Mouse (Mus musculus) embryonic facial prominence, embryonic 12.5 days (tissue): ENCODE measurements at regions not wholly inside any gene's neighbourhood (a gene's known extent, or its start where the extent isn't known, plus 50 kb on each side); places are given as distances from the start of the nearest gene placed in this dataset.

ENCODE experiments used
- ATAC-seq: fragments of 200-750 bp; cut with Nextera tagmentation; 2 replicates; pipeline ENCODE4 v1.8.0; 2017; ENCODE audit not compliant: insufficient number of reproducible peaks, insufficient read depth, low FRiP score, low TSS enrichment
- H3K27ac ChIP-seq: fragments of 300-500 bp; sonication (generic); 2 replicates; pipeline ENCODE4 v1.5.1; 2016; ENCODE audit warnings: mild to moderate bottlenecking
- H3K27me3 ChIP-seq: fragments of 300-500 bp; sonication (generic); 2 replicates; pipeline ENCODE4 v1.6.1; 2016; ENCODE audit warnings: mild to moderate bottlenecking, moderate library complexity
- H3K36me3 ChIP-seq: fragments of 300-500 bp; sonication (generic); 2 replicates; pipeline ENCODE4 v1.6.1; 2016; ENCODE audit warnings: mild to moderate bottlenecking
- H3K4me1 ChIP-seq: fragments of 300-500 bp; sonication (generic); 2 replicates; pipeline ENCODE4 v1.6.1; 2016
- H3K4me2 ChIP-seq: fragments of 300-500 bp; sonication (generic); replicated peaks from 2 replicates; pipeline ENCODE4 v1.6.1; 2016; ENCODE audit warnings: mild to moderate bottlenecking, moderate library complexity
- H3K4me3 ChIP-seq: fragments of 300-500 bp; sonication (generic); 2 replicates; pipeline ENCODE4 v1.5.1; 2016; ENCODE audit warnings: mild to moderate bottlenecking
- H3K9ac ChIP-seq: fragments of 300-500 bp; sonication (generic); 2 replicates; pipeline ENCODE4 v1.6.1; 2016; ENCODE audit warnings: mild to moderate bottlenecking, moderate library complexity
- H3K9me3 ChIP-seq: fragments of 300-500 bp; sonication (generic); 2 replicates; pipeline ENCODE4 v1.6.1; 2016; ENCODE audit warnings: mild to moderate bottlenecking, moderate library complexity
- WGBS: fragments of 180-500 bp; shearing (Covaris S2); methylation state at CpG from one replicate; pipeline ENCODE4 v1.1.7; 2016; 5-methylcytosine and 5-hydroxymethylcytosine counted together

- Histone ChIP-seq H3K4me3 (no peak overlapping the region), H3K27me3 (no peaks in the 10 kb centered on the region), H3K9me3 (no peaks in the 10 kb centered on the region), H3K36me3 (no peaks in the 10 kb centered on the region), H3K4me2 (no peak overlapping the region), H3K27ac (no peak overlapping the region), H3K4me1 (no peaks in the 10 kb centered on the region), H3K9ac (no peak overlapping the region)
- no peak for ATAC-seq
- WGBS = 51% methylated on average over 5 of the region's 5 CpGs
Observed at GRCm38 (mm10) chr15:88491091-88491366, 109.1 kb upstream of the Zdhhc25 start.

- H3K4me3 ChIP-seq = no peak overlapping the region
- H3K4me1 ChIP-seq = no peaks in the 10 kb centered on the region
- H3K9me3 ChIP-seq = no peaks in the 10 kb centered on the region
- no peak for ATAC-seq
- H3K9ac ChIP-seq = no peak overlapping the region
- no peaks in the 10 kb centered on the region for H3K27me3 ChIP-seq
- WGBS = 87% methylated on average over 7 of the region's 7 CpGs
- no peak overlapping the region for H3K4me2 ChIP-seq
- H3K36me3 ChIP-seq = no peaks in the 10 kb centered on the region
- H3K27ac ChIP-seq = no peak overlapping the region
Observed at GRCm38 (mm10) chr15:88497957-88498356, 102.1 kb upstream of the Zdhhc25 start.

GRCm38 (mm10) chr15:88502311-88502710 lies 97.8 kb upstream of the Zdhhc25 start:
- Histone ChIP-seq H3K36me3 (no peaks in the 10 kb centered on the region), H3K27me3 (no peaks in the 10 kb centered on the region), H3K9ac (no peak overlapping the region), H3K9me3 (no peaks in the 10 kb centered on the region), H3K27ac (no peak overlapping the region), H3K4me3 (no peak overlapping the region), H3K4me2 (no peak overlapping the region), H3K4me1 (no peaks in the 10 kb centered on the region)
- WGBS = 95% methylated on average over 2 of the region's 2 CpGs
- no peak for ATAC-seq

GRCm38 (mm10) chr15:88503896-88504295 lies 96.2 kb upstream of the Zdhhc25 start:
- H3K4me3 ChIP-seq = no peak overlapping the region
- no peak overlapping the region for H3K9ac ChIP-seq
- WGBS = 74% methylated on average over 7 of the region's 7 CpGs
- no peaks in the 10 kb centered on the region for H3K36me3 ChIP-seq
- no peaks in the 10 kb centered on the region for H3K9me3 ChIP-seq
- no peak overlapping the region for H3K4me2 ChIP-seq
- no peaks in the 10 kb centered on the region for H3K4me1 ChIP-seq
- no peak for ATAC-seq
- H3K27ac ChIP-seq = no peak overlapping the region
- no peaks in the 10 kb centered on the region for H3K27me3 ChIP-seq

GRCm38 (mm10) chr15:88505491-88506119 lies 94.5 kb upstream of the Zdhhc25 start:
- Histone ChIP-seq H3K4me1 (no peaks in the 10 kb centered on the region), H3K9ac (no peak overlapping the region), H3K4me2 (no peak overlapping the region), H3K27ac (no peak overlapping the region), H3K4me3 (no peak overlapping the region), H3K9me3 (no peaks in the 10 kb centered on the region), H3K36me3 (no peaks in the 10 kb centered on the region), H3K27me3 (no peaks in the 10 kb centered on the region)
- WGBS = 45% methylated on average over 13 of the region's 13 CpGs
- no peak for ATAC-seq

GRCm38 (mm10) chr15:88507886-88508285 lies 92.2 kb upstream of the Zdhhc25 start:
- WGBS = 33% methylated on average over 2 of the region's 2 CpGs
- Histone ChIP-seq H3K27ac (no peak overlapping the region), H3K4me2 (no peak overlapping the region), H3K27me3 (no peaks in the 10 kb centered on the region), H3K4me3 (no peak overlapping the region), H3K36me3 (no peaks in the 10 kb centered on the region), H3K9me3 (no peaks in the 10 kb centered on the region), H3K9ac (no peak overlapping the region), H3K4me1 (no peaks in the 10 kb centered on the region)
- ATAC-seq = no peak

- H3K9ac ChIP-seq = no peak overlapping the region
- 87% methylated on average over 6 of the region's 6 CpGs for WGBS
- H3K27me3 ChIP-seq = no peaks in the 10 kb centered on the region
- ATAC-seq = no peak
- H3K27ac ChIP-seq = no peak overlapping the region
- H3K4me1 ChIP-seq = no peaks in the 10 kb centered on the region
- no peaks in the 10 kb centered on the region for H3K9me3 ChIP-seq
- H3K4me2 ChIP-seq = no peak overlapping the region
- no peak overlapping the region for H3K4me3 ChIP-seq
- H3K36me3 ChIP-seq = no peaks in the 10 kb centered on the region
Observed at GRCm38 (mm10) chr15:88508971-88509370, 91.1 kb upstream of the Zdhhc25 start.

GRCm38 (mm10) chr15:88509626-88510025 lies 90.5 kb upstream of the Zdhhc25 start:
- ATAC-seq = no peak
- WGBS = 86% methylated on average over 2 of the region's 2 CpGs

GRCm38 (mm10) chr15:88514091-88514490 lies 86.0 kb upstream of the Zdhhc25 start:
- H3K9ac ChIP-seq = no peak overlapping the region
- no peak overlapping the region for H3K4me3 ChIP-seq
- H3K36me3 ChIP-seq = no peaks in the 10 kb centered on the region
- no peak for ATAC-seq
- H3K27me3 ChIP-seq = no peaks in the 10 kb centered on the region
- no peak overlapping the region for H3K4me2 ChIP-seq
- WGBS = 93% methylated on average over 5 of the region's 5 CpGs
- H3K4me1 ChIP-seq = no peaks in the 10 kb centered on the region
- H3K27ac ChIP-seq = no peak overlapping the region
- H3K9me3 ChIP-seq = no peaks in the 10 kb centered on the region

More at GRCm38 (mm10) chr15:88509626-88510025, 90.5 kb upstream of the Zdhhc25 start:
- Histone ChIP-seq H3K27me3 (no peaks in the 10 kb centered on the region), H3K4me3 (no peak overlapping the region), H3K9me3 (no peaks in the 10 kb centered on the region), H3K4me1 (no peaks in the 10 kb centered on the region), H3K27ac (no peak overlapping the region), H3K36me3 (no peaks in the 10 kb centered on the region), H3K4me2 (no peak overlapping the region), H3K9ac (no peak overlapping the region)

- WGBS = 77% methylated on average over 1 of the region's 1 CpGs
- Histone ChIP-seq H3K4me1 (no peaks in the 10 kb centered on the region), H3K9ac (no peak overlapping the region)
Observed at GRCm38 (mm10) chr15:88531218-88531617, 68.9 kb upstream of the Zdhhc25 start.

GRCm38 (mm10) chr15:88532008-88532407 lies 68.1 kb upstream of the Zdhhc25 start:
- no peak overlapping the region for H3K27ac ChIP-seq
- ATAC-seq = no peak
- WGBS = 68% methylated on average over 5 of the region's 5 CpGs

More at GRCm38 (mm10) chr15:88531218-88531617, 68.9 kb upstream of the Zdhhc25 start:
- no peak for ATAC-seq
- no peaks in the 10 kb centered on the region for H3K36me3 ChIP-seq
- no peak overlapping the region for H3K27ac ChIP-seq
- H3K4me2 ChIP-seq = no peak overlapping the region
- no peak overlapping the region for H3K4me3 ChIP-seq
- H3K9me3 ChIP-seq = no peaks in the 10 kb centered on the region
- no peaks in the 10 kb centered on the region for H3K27me3 ChIP-seq

GRCm38 (mm10) chr15:88533354-88533753 lies 66.7 kb upstream of the Zdhhc25 start:
- H3K9ac ChIP-seq = no peak overlapping the region
- no peaks in the 10 kb centered on the region for H3K4me1 ChIP-seq
- H3K4me2 ChIP-seq = no peak overlapping the region
- H3K9me3 ChIP-seq = no peaks in the 10 kb centered on the region
- no peaks in the 10 kb centered on the region for H3K36me3 ChIP-seq
- WGBS = 77% methylated on average over 7 of the region's 7 CpGs
- ATAC-seq = no peak
- no peak overlapping the region for H3K4me3 ChIP-seq
- no peak overlapping the region for H3K27ac ChIP-seq
- H3K27me3 ChIP-seq = no peaks in the 10 kb centered on the region

More at GRCm38 (mm10) chr15:88532008-88532407, 68.1 kb upstream of the Zdhhc25 start:
- Histone ChIP-seq H3K9me3 (no peaks in the 10 kb centered on the region), H3K4me3 (no peak overlapping the region), H3K27me3 (no peaks in the 10 kb centered on the region), H3K36me3 (no peaks in the 10 kb centered on the region), H3K4me1 (no peaks in the 10 kb centered on the region), H3K4me2 (no peak overlapping the region), H3K9ac (no peak overlapping the region)

GRCm38 (mm10) chr15:88535516-88535915 lies 64.6 kb upstream of the Zdhhc25 start:
- WGBS = 67% methylated on average over 2 of the region's 2 CpGs
- Histone ChIP-seq H3K4me1 (no peaks in the 10 kb centered on the region), H3K4me3 (no peak overlapping the region), H3K36me3 (no peaks in the 10 kb centered on the region), H3K9me3 (no peaks in the 10 kb centered on the region), H3K4me2 (no peak overlapping the region), H3K9ac (no peak overlapping the region), H3K27ac (no peak overlapping the region), H3K27me3 (no peaks in the 10 kb centered on the region)
- ATAC-seq = no peak
